Mouse (Mus musculus) E14TG2a.4 (cell line): Measurements from ENCODE around the gene A730061H03Rik.
A peak's percentile ranks its signal among the peaks of the same experiment; 100 is the strongest.

ENCODE experiments used
- H3K27me3 ChIP-seq: 2 replicates; pipeline ENCODE4 v1.6.1; 2014; ENCODE audit warnings: low read length, control low read depth; ENCODE audit not compliant: insufficient read depth
- H3K36me3 ChIP-seq: 2 replicates; pipeline ENCODE4 v1.6.1; 2014; ENCODE audit warnings: low read length, control low read depth; ENCODE audit not compliant: insufficient read depth
- H3K4me1 ChIP-seq: replicated peaks from 2 replicates; pipeline ENCODE4 v1.6.1; 2014; ENCODE audit warnings: low read depth, low read length, control low read depth
- H3K4me3 ChIP-seq: replicated peaks from 2 replicates; pipeline ENCODE4 v1.5.1; 2014; ENCODE audit warnings: mild to moderate bottlenecking, low read length
- H3K9me3 ChIP-seq: 2 replicates; pipeline ENCODE4 v1.6.1; 2014; ENCODE audit warnings: low read length, control low read depth
- CTCF ChIP-seq: conservative IDR thresholded peaks from 2 replicates; pipeline ENCODE4 v1.5.1; 2014; ENCODE audit warnings: low read length
- NANOG ChIP-seq: IDR thresholded peaks from 2 replicates; pipeline ENCODE4 v1.6.1; 2014; ENCODE audit warnings: borderline replicate concordance, low read length, mixed read lengths
- POU5F1 ChIP-seq: IDR thresholded peaks from 2 replicates; pipeline ENCODE4 v1.6.1; 2014; ENCODE audit warnings: low read length, borderline replicate concordance

The A730061H03Rik gene

GRCm38 (mm10) chr14:55560202-55561073 lies at the start of gene A730061H03Rik:
Gene A730061H03Rik, minus strand, starts transcription at chr14:55560406.
- Histone ChIP-seq H3K4me3 (peak within 1 kb of the TSS; percentile 91), H3K4me1 (peaks cover 43% of the 10 kb centered on the region), H3K9me3 (no peaks in the 10 kb centered on the region), H3K36me3 (peaks cover 40% of the 10 kb centered on the region), H3K27me3 (no peaks in the 10 kb centered on the region)
- no peak for TF ChIP-seq CTCF
- peak; percentile 48; the same call in 1 of the 2 replicates for TF ChIP-seq NANOG

- H3K9me3 ChIP-seq, result no peaks in the 10 kb centered on the region
- H3K4me3 ChIP-seq, result no peak overlapping the region
- H3K27me3 ChIP-seq, result no peaks in the 10 kb centered on the region
- TF ChIP-seq POU5F1, result no peak
- TF ChIP-seq NANOG, result no peak
- TF ChIP-seq CTCF, result no peak
- peaks cover 52% of the 10 kb centered on the region for H3K4me1 ChIP-seq
- H3K36me3 ChIP-seq, result peaks cover 59% of the 10 kb centered on the region
These were observed 48.1 kb upstream of the A730061H03Rik start for GRCm38 (mm10) chr14:55608339-55608738.

GRCm38 (mm10) chr14:55605743-55606459 lies 45.7 kb upstream of the A730061H03Rik start:
- no peaks in the 10 kb centered on the region for H3K27me3 ChIP-seq
- TF ChIP-seq CTCF (no peak), POU5F1 (no peak), NANOG (no peak)

GRCm38 (mm10) chr14:55604823-55605222 lies 44.6 kb upstream of the A730061H03Rik start:
- H3K36me3 ChIP-seq, result peaks cover 84% of the 10 kb centered on the region

More at GRCm38 (mm10) chr14:55605743-55606459, 45.7 kb upstream of the A730061H03Rik start:
- peaks cover 74% of the 10 kb centered on the region for H3K4me1 ChIP-seq
- H3K4me3 ChIP-seq, result peak overlapping the region; percentile 74
- H3K9me3 ChIP-seq, result no peaks in the 10 kb centered on the region
- H3K36me3 ChIP-seq, result peaks cover 82% of the 10 kb centered on the region

GRCm38 (mm10) chr14:55603633-55604576 lies 43.7 kb upstream of the A730061H03Rik start:
- H3K4me1 ChIP-seq, result peaks cover 83% of the 10 kb centered on the region
- no peaks in the 10 kb centered on the region for H3K27me3 ChIP-seq
- peak overlapping the region; percentile 74 for H3K4me3 ChIP-seq
- TF ChIP-seq NANOG, result no peak
- TF ChIP-seq CTCF, result peak; percentile 69
- TF ChIP-seq POU5F1, result no peak
- H3K9me3 ChIP-seq, result no peaks in the 10 kb centered on the region
- peaks cover 84% of the 10 kb centered on the region for H3K36me3 ChIP-seq

More at GRCm38 (mm10) chr14:55604823-55605222, 44.6 kb upstream of the A730061H03Rik start:
- Histone ChIP-seq H3K4me1 (peaks cover 83% of the 10 kb centered on the region), H3K27me3 (no peaks in the 10 kb centered on the region), H3K9me3 (no peaks in the 10 kb centered on the region), H3K4me3 (peak overlapping the region; percentile 74)
- TF ChIP-seq NANOG, result no peak
- no peak for TF ChIP-seq CTCF
- no peak for TF ChIP-seq POU5F1

GRCm38 (mm10) chr14:55603271-55603632 lies 43.0 kb upstream of the A730061H03Rik start, which contains the start of gene Irf9:
Gene Irf9, plus strand, starts transcription at chr14:55603571.
- H3K36me3 ChIP-seq, result peaks cover 84% of the 10 kb centered on the region
- peak within 1 kb of the TSS; percentile 74 for H3K4me3 ChIP-seq
- H3K4me1 ChIP-seq, result peaks cover 80% of the 10 kb centered on the region
- TF ChIP-seq CTCF, result no peak
- TF ChIP-seq POU5F1, result no peak
- TF ChIP-seq NANOG, result no peak
- no peaks in the 10 kb centered on the region for H3K9me3 ChIP-seq
- H3K27me3 ChIP-seq, result no peaks in the 10 kb centered on the region

- no peak overlapping the region for H3K4me3 ChIP-seq
- no peaks in the 10 kb centered on the region for H3K27me3 ChIP-seq
- H3K4me1 ChIP-seq, result peaks cover 55% of the 10 kb centered on the region
- no peak for TF ChIP-seq POU5F1
- no peak for TF ChIP-seq CTCF
- TF ChIP-seq NANOG, result no peak
- H3K36me3 ChIP-seq, result peaks cover 97% of the 10 kb centered on the region
- no peaks in the 10 kb centered on the region for H3K9me3 ChIP-seq
These were observed 38.5 kb upstream of the A730061H03Rik start for GRCm38 (mm10) chr14:55598521-55599390.
